Mouse (Mus musculus) gastrocnemius, postnatal 36 days (tissue): ENCODE results near the gene Cd300lg. TPM values are rescaled to one million over a fixed set of nuclear protein-coding genes. Genes with fewer than 3 reads are reported as not detected.

Experiments
- DNase-seq, 2 experiments: peaks; one replicate each; pipeline ENCODE4 v3.0.0; 2022
- intact Hi-C: fragments of 180-260 bp; cut with DNase I; formaldehyde crosslinking; loops from one replicate; pipeline ENCODE4 v1.15.1; 2025
- total RNA-seq, 2 experiments: library from RNA; stranded (reverse); gene quantifications; 2 replicates each; pipeline ENCODE4 v1.2.3; 2021

The Cd300lg gene
- total RNA-seq, 2 experiments from 2014 or later = 17.6 to 18.2 TPM

GRCm38 (mm10) chr11:102046607-102047006, 5.3 kb downstream of the Cd300lg start:
- no peak for DNase-seq
- intact Hi-C loops = loop anchor here (5.0 kb wide), 1 partner anchor 129 kb away; no protein-coding TSS in a partner anchor

- DNase-seq = no peak
Observed at GRCm38 (mm10) chr11:102049875-102050482, 8.7 kb downstream of the Cd300lg start.

DNA sequence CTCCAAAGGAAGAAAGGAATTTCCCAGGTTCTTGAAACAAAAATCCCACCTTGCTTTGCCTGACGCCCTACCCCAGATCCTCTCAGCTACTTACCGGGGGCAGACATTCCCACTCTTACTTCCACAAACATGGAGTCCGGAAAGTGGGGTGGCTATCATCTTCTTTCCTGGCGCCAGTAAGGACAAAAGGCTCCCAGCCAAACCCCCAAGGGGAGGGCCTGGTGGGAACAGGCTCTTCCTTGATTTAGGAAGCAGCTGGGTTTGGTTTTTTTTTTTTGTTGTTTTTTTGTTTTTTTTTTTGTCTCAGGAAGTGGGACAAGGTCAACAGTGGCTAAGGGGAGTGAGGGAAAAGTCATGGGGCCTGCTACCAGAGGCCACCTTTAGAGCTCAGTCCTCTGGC, 10.2 kb downstream of the Cd300lg start:
- intact Hi-C loops = no loop called here

More at GRCm38 (mm10) chr11:102049875-102050482, 8.7 kb downstream of the Cd300lg start:
- intact Hi-C loops = loop anchor here (5.0 kb wide), 1 partner anchor 133 kb away; no protein-coding TSS in a partner anchor

DNA sequence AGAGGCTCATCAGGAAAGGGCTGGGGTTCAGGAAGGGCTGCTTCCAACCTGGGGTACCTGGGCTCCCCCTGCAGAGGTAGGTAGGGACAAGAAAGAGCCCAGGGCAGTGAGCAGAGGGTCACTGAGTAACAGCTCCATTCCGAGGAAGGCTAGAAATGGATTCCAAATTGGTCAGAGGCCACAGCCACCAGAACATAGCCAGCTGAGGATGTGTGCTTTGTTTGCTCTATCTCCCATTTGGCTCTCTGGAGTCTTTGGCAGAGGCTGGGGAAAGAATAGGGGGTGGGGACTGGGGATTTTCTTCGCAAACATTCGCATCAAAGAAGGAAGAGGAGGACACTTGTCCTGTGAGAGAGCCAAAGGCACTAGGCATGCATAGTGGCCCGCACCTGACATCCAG, 10.6 kb downstream of the Cd300lg start:
- no peak for DNase-seq
- intact Hi-C loops = no loop called here

More for the DNA sequence above, 10.2 kb downstream of the Cd300lg start:
- DNase-seq = peak in 1 of 2 experiments; percentile 60

GRCm38 (mm10) chr11:102052697-102053096, 11.4 kb downstream of the Cd300lg start:
- DNase-seq = no peak
- intact Hi-C loops = no loop called here

- intact Hi-C loops = no loop called here
- no peak for DNase-seq
Observed at GRCm38 (mm10) chr11:102053183-102053582, 11.9 kb downstream of the Cd300lg start.

GRCm38 (mm10) chr11:102053847-102054246, 12.5 kb downstream of the Cd300lg start:
- intact Hi-C loops = no loop called here
- no peak for DNase-seq

DNA sequence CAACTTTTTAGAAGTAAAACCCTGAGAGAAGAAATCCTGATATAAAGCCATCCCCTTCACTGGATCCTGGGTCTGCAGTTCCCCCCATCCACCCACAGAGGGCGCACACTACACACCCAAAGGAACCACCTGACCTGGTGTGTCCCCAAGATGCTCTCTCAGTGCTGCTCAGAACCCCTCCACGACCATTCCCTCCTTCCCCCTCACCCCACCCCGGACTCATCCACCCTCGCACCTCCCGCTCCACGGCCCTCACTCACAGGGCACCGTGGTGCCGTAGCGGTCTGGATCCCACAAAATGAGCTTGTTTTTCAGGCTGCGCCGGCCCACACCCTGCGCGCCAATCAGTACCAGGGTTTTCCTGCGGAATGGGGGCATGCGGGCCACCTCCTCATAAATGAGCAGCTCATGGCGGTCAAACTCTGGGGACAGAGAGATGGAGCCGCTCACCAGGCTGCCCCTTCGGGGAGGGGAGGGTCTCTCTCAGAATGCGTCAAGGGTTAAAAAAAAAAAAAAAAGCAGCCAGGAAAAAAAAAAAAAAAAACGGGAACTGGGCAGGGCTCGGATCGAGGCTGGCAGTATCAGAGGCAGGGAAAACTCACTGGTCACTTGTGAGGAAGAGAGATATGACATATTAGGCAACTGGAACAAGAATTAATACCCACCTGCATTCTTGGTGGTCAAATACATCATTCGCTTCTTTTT, 20.1 kb downstream of the Cd300lg start:
- intact Hi-C loops = loop anchor here (2.0 kb wide), 2 partner anchors 27 to 77 kb away; partner anchors contain the start of gene Mpp2
- DNase-seq = peak; percentile 70 to 71

DNA sequence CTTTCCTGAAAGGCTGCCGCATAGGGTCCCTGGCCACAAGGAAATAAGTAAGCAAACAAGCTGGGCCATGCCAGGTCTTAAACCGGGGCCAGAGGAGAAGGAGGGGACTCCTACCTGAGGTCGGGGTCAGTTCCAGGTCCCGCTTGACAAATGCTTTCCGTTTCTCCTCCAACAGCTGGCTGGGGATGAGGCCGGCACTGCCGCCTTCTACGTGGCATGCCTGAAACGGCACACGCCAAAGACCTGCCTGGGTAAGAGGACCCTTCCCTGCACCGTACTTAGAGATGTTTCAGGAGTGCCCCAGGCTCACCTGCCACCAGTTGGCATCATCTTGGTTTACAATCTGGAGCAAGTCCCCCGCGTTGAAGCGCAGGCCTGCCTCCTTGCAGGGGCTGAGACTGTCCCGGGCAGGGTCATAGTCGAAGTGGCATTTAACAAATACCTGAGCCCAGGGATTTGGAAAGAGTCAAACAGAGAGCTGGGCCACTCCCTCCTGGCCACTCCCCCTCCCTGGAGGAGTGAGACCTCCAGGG, 20.7 kb downstream of the Cd300lg start:
- intact Hi-C loops = loop anchor here (2.0 kb wide), 2 partner anchors 27 to 77 kb away; partner anchors contain the start of gene Mpp2

DNA sequence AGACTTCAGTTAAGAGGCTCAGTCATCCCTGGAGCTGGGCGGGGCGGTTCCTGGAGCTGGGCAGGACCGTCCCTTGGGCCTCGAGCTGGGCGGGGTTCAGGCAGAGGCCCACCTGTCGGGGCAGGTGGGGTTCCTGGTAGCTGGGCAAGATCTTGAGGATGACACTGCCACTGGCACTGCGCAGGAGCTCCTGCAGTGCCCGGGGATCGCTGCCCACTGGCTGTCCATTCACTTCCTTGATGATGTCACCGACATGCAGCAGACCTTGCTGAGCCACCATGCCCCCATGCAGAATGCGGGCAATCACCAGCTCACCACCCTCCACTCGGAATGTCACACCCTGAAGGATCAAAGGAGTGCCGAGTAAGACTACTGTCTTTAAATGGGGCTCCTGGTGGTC, 21.8 kb downstream of the Cd300lg start:
- intact Hi-C loops = no loop called here
- no peak for DNase-seq

More for the DNA sequence above, 20.7 kb downstream of the Cd300lg start:
- DNase-seq = no peak

DNA sequence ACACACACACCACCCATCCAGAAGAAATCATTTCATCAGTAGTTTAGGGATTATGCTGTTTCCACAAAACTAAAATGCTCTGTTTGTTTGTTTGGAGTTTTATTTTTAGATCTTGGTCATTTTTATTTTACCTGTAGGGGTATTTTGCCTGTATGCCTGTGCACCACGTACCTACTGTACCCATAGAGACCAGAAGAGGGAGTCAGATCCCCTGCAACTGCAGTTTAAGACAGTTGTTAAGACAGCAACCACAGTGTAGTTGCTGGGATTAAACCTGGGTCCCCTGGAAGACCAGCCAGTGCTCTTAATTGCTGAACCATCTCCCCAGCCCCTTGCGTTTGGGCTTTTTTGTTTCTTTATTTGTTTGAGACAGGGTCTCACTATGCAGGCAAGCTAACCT, 27.7 kb downstream of the Cd300lg start:
- DNase-seq = no peak
- intact Hi-C loops = no loop called here

- intact Hi-C loops = no loop called here
- DNase-seq = no peak
Observed at GRCm38 (mm10) chr11:102069633-102070032, 28.3 kb downstream of the Cd300lg start.

GRCm38 (mm10) chr11:102070426-102070825, 29.1 kb downstream of the Cd300lg start:
- DNase-seq = no peak
- intact Hi-C loops = no loop called here

DNA sequence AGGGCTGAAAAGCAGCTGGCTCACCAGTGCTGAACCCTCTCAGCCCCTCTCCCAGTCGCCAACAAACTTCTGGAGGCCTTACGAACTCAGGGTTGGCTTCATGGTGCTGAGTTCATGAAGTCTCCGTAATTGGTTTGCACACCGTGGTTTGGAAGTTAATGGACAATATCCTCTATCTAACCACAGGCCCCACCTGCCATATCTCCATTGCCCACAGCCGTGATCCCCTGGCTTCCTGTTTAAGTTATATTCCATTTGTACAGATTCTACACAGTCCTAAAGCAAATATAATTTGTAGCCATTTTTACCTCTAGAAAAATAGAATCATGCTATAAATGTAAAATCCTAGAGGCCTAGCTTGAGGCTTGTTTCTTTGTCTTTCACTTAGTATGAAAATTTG, 31.4 kb downstream of the Cd300lg start:
- intact Hi-C loops = no loop called here

DNA sequence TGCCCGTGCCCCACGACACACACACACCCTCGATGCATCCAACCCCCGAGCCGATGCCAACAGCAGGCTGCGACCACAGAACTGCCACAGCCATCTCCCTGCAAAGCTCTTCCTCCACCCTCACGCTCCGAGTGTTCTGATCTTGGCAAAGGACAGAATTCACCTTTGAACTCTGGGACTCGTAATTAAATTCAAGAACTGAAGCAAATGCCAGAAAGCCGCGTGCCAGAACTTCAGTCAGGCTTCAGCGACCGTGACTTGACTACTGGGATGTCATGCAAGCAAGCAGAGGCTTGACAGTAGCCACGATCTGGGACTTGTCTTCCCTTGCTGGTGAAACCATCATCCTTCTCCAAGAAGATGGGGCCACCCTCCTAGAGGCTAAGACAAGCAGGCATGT, 32.4 kb downstream of the Cd300lg start:
- intact Hi-C loops = no loop called here
- no peak for DNase-seq

More for the DNA sequence above, 31.4 kb downstream of the Cd300lg start:
- DNase-seq = no peak

DNA sequence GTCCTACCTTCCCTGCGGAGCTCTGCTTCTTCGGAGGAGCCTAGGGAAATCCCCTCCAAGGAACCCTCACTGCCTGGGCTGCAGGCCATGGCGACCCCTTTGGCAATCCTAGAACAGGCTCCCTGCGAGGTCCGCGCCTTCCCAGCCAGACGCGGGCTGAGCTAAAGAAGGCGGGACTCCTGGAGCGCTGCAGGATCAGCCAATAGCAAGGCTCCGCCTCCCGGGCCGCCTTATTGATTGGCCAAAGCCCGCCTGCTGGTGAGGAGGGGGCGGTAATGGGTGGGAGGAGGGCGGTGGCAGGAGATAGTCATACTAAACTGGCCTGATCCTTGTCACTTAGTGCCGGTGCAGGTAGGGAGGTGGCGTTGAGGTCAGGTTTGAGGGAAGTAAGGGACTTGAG, 41.0 kb downstream of the Cd300lg start:
- intact Hi-C loops = no loop called here
- peak in 1 of 2 experiments; percentile 44 for DNase-seq

DNA sequence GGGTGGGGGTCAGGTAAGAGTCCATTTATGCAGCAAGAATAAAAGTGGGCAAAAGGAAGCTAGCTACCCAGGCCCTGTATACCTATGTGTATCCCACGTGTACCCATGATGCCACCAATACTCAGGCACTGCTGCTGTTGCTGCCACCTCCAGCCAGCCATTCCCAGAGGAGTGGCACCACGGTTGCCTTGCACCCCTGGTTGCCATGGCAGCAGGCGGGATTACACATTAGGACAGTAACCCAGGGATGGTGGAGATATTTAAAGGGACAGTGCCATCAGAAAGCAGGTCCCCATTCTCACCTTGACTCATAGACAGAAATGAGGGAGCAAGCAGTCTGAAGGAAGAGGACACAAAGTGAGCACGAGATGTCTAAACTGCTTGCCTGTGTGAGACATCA, 41.9 kb downstream of the Cd300lg start:
- DNase-seq = no peak
- intact Hi-C loops = no loop called here

GRCm38 (mm10) chr11:102084159-102084558, 42.9 kb downstream of the Cd300lg start:
- intact Hi-C loops = no loop called here
- no peak for DNase-seq

GRCm38 (mm10) chr11:102086331-102086730, 45.0 kb downstream of the Cd300lg start:
- intact Hi-C loops = no loop called here
- no peak for DNase-seq

- intact Hi-C loops = no loop called here
- peak; percentile 24 to 30 for DNase-seq
Observed at GRCm38 (mm10) chr11:102087081-102087751, 45.9 kb downstream of the Cd300lg start.
